Comparison of ENCODE assay signal across 21 mouse cellular contexts in the genomic region with DNA sequence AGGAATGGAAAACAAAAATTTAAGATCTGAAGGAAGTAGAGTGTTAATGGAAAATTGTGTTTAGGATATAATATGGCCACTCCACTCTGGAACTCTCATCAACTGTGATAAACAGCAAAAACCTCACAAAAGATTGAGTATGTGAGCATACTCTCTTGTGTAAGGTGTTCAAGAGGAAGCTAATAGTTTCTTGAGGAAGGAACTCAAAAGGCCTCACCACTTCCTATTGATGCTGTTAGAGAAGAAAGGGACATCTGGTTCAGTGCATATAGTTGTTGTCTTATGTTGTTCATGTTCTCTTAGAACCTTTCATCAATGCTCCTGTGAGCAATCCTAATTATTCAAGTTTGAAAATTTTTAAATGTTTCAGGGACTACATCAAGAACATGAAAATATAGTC. TPM values are rescaled to one million over a fixed set of nuclear protein-coding genes. Genes with fewer than 3 reads are reported as not detected.
"Had no signal": no experiment of that assay in that cellular context is flagged by ENCODE, and none has a peak within 500 bp of the region (broad histone marks: within the 10 kb centered on the region; RNA-seq: fewer than 3 reads in every experiment).

No protein-coding gene starts in this region.

- H3K27me3 ChIP-seq: limb, embryonic 13.5 days; megakaryocyte, embryonic 14.5 days; neural tube, embryonic 12.5 days; stomach, embryonic 15.5 days had no signal

- H3K27ac ChIP-seq: kidney, postnatal 0 days; limb, embryonic 13.5 days; liver, embryonic 14.5 days; neural tube, embryonic 12.5 days; stomach, embryonic 15.5 days had no signal

- H3K4me3 ChIP-seq: limb, embryonic 13.5 days; megakaryocyte, embryonic 14.5 days; myocyte; neural tube, embryonic 12.5 days; stomach, embryonic 15.5 days had no signal

- H3K36me3 ChIP-seq: limb, embryonic 13.5 days; neural tube, embryonic 12.5 days; stomach, embryonic 15.5 days had no signal

- H3K4me1 ChIP-seq: limb, embryonic 13.5 days; megakaryocyte, embryonic 14.5 days; neural tube, embryonic 12.5 days; stomach, embryonic 15.5 days had no signal

- DNase-seq: kidney, adult 9 months; kidney, postnatal 36 days; layer of hippocampus, adult 9-11 months; layer of hippocampus, postnatal 36 days; left cerebral cortex, postnatal 4 days; lung, adult 18-20 months; retina, postnatal 1 day; right cerebral cortex, postnatal 4 days; thymus, adult 2 months; thymus, postnatal 25 days had no signal

- ATAC-seq: intestine, postnatal 0 days had no signal

RNA-seq across cellular contexts. Expression of a gene that starts 21.0 kb away (rescaled TPM):
- total RNA-seq: layer of hippocampus, adult 18-20 months; layer of hippocampus, postnatal 36 days; midbrain, postnatal 0 days had no signal
- polyA plus RNA-seq: intestine, postnatal 0 days; kidney, postnatal 0 days; myocyte; testis, adult 2 months had no signal
